Comparison of ENCODE assay signal across 21 mouse cellular contexts in the genomic region with DNA sequence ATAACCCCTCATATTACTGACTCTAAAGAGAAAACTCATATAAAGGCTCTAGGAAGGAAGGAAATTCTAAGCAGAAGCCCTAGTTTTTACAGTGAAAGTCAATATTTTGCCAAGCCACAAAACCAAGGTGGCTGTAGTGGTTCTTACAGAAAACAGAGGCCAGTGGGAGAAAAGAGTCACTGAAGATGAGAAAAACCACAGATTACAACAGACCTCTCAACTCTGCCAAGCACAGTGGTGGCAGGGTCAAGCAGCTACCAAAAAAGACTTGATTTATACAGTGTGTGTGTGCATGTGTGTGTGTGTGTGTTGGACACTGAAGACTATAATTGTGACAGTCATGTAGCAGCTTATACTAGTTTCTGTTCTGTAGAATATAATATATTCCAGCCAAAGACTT.
DNase-seq lines count a peak whose midpoint lies in the region; ATAC-seq and TF ChIP-seq lines count a peak whose summit lies in the region.
"Had no signal": no experiment of that assay in that cellular context is flagged by ENCODE, and none has a peak within 500 bp of the region (broad histone marks: within the 10 kb centered on the region; RNA-seq: fewer than 3 reads in every experiment).

No protein-coding gene starts in this region.

- H3K4me2 ChIP-seq in liver, postnatal 0 days (ENCODE audit: low read depth, low read length) = no peak overlapping the region
- H3K4me2 ChIP-seq: forebrain, embryonic 13.5 days; heart, embryonic 11.5 days; heart, embryonic 15.5 days; hindbrain, embryonic 15.5 days had no signal

- H3K4me3 ChIP-seq in liver, postnatal 0 days (ENCODE audit: low read depth, low read length) = no peak overlapping the region
- H3K4me3 ChIP-seq: forebrain, embryonic 13.5 days; heart, adult 2 months; heart, embryonic 15.5 days; hindbrain, embryonic 10.5 days; hindbrain, embryonic 15.5 days had no signal

- H3K36me3 ChIP-seq in liver, postnatal 0 days (replicated peaks; ENCODE audit: insufficient read depth, low read length) = no peaks in the 10 kb centered on the region
- H3K36me3 ChIP-seq: heart, embryonic 15.5 days; hindbrain, embryonic 10.5 days; hindbrain, embryonic 15.5 days had no signal

- TF ChIP-seq CTCF in liver, postnatal 0 days (IDR thresholded peaks at IDR 0.05; ENCODE audit: low read depth) = no peak

- no peaks in the 10 kb centered on the region for H3K4me1 ChIP-seq in liver, postnatal 0 days (ENCODE audit: insufficient read depth)
- H3K4me1 ChIP-seq: forebrain, embryonic 13.5 days; heart, embryonic 15.5 days; hindbrain, embryonic 10.5 days; hindbrain, embryonic 15.5 days had no signal

- no peak overlapping the region for H3K27ac ChIP-seq in liver, postnatal 0 days (ENCODE audit: low read depth)
- H3K27ac ChIP-seq: forebrain, embryonic 13.5 days; heart, adult 2 months; heart, embryonic 15.5 days; hindbrain, embryonic 10.5 days; hindbrain, embryonic 15.5 days had no signal

- no peak for TF ChIP-seq EP300 in liver, postnatal 0 days (IDR thresholded peaks at IDR 0.05; ENCODE audit: low read depth)

- H3K27me3 ChIP-seq in liver, postnatal 0 days (ENCODE audit: insufficient read depth, low read length) = no peaks in the 10 kb centered on the region
- H3K27me3 ChIP-seq: forebrain, embryonic 13.5 days; heart, embryonic 15.5 days; hindbrain, embryonic 15.5 days had no signal

- peak; percentile 84 to 92 for ATAC-seq in hematopoietic stem cell, adult 5-6 weeks (replicated peaks in 1 of 2; ENCODE audit: insufficient read depth in 1 of 2, low FRiP score in 2 of 2, low TSS enrichment in 1 of 2, low read depth in 1 of 2, poor library complexity in 2 of 2, severe bottlenecking in 2 of 2)
- ATAC-seq in liver, postnatal 0 days = no peak
- ATAC-seq: forebrain, embryonic 13.5 days; forebrain, postnatal 0 days; intestine, embryonic 16.5 days had no signal

- no peaks in the 10 kb centered on the region for H3K9me3 ChIP-seq in liver, postnatal 0 days (ENCODE audit: low read length)
- H3K9me3 ChIP-seq: forebrain, embryonic 13.5 days; heart, embryonic 15.5 days; hindbrain, embryonic 10.5 days; hindbrain, embryonic 15.5 days had no signal

- peak; percentile 26 for DNase-seq in adrenal gland, adult 2 months
- no peak for DNase-seq in adrenal gland, adult (ENCODE audit: inconsistent age in 2 of 2, low spot score in 1 of 2)
- DNase-seq in adipocyte (ENCODE audit: low spot score) = peak; percentile 27
- DNase-seq in gastrocnemius, postnatal 4 days (ENCODE audit: low spot score in 2 of 2) = no peak
- DNase-seq in retina, embryonic 14.5 days (ENCODE audit: low spot score) = no peak
- no peak for DNase-seq in liver, postnatal 0 days
- DNase-seq: adrenal gland, postnatal 25 days; cerebellum, adult 18-20 months; cerebellum, adult 9-11 months; cerebellum, postnatal 36 days; forebrain, postnatal 0 days; gastrocnemius, postnatal 14 days; heart, adult 2 months; heart, postnatal 14 days had no signal

- H3K9ac ChIP-seq in liver, postnatal 0 days (replicated peaks) = no peak overlapping the region
- H3K9ac ChIP-seq: forebrain, embryonic 13.5 days; forebrain, postnatal 0 days; heart, embryonic 15.5 days; hindbrain, embryonic 15.5 days had no signal

Comparison
In these comparisons a context has a peak if more than half of its experiments do, and no peak if none do; other contexts are left out.
1. DNase-seq: peak in adrenal gland, adult 2 months (single experiment) and adipocyte (single experiment); none in adrenal gland, adult (0 of 2), gastrocnemius, postnatal 4 days (0 of 2), retina, embryonic 14.5 days (single experiment) and liver, postnatal 0 days (single experiment).